16 mouse cellular contexts compared by ENCODE assay signal in the genomic region with DNA sequence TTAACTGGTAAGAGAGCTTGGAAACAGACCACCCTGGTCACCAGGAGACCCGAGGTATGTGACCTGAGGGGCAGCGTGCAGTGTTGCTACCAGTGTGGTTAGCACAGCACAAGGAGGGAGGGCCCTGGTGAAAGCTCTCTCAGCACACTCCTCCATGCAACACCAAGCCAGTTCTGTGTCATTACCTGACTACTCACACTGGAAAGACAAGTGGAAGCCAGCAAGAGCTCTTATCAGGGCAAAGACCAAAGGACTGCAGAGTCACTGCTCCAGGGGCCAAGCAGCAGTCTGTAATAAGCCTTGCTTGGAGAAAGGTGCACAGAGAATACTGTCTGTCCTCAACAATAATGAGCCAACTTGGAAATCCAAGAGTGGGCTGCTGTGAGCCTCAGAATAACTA. TPM values are rescaled to one million over a fixed set of nuclear protein-coding genes. Genes with fewer than 3 reads are reported as not detected.
DNase-seq lines count a peak whose midpoint lies in the region; ATAC-seq and TF ChIP-seq lines count a peak whose summit lies in the region.
"Had no signal": no experiment of that assay in that cellular context is flagged by ENCODE, and none has a peak within 500 bp of the region (broad histone marks: within the 10 kb centered on the region; RNA-seq: fewer than 3 reads in every experiment).

No protein-coding gene starts in this region.

- peaks cover 11% of the 10 kb centered on the region; the same call in 1 of the 2 replicates for H3K4me1 ChIP-seq in embryonic facial prominence, embryonic 12.5 days
- peaks cover 31% of the 10 kb centered on the region for H3K4me1 ChIP-seq in embryonic facial prominence, embryonic 10.5 days
- H3K4me1 ChIP-seq in liver, embryonic 13.5 days (replicated peaks), result peaks cover 21% of the 10 kb centered on the region
- peaks cover 12% of the 10 kb centered on the region; the same call in 1 of the 2 replicates for H3K4me1 ChIP-seq in stomach, embryonic 15.5 days
- H3K4me1 ChIP-seq: embryonic facial prominence, embryonic 15.5 days had no signal

- peak overlapping the region; percentile 54; the same call in 1 of the 2 replicates for H3K27ac ChIP-seq in embryonic facial prominence, embryonic 12.5 days
- H3K27ac ChIP-seq in embryonic facial prominence, embryonic 10.5 days (replicated peaks), result no peak overlapping the region
- peak overlapping the region; percentile 23; the same call in 1 of the 2 replicates for H3K27ac ChIP-seq in layer of hippocampus, adult 2 months
- peak overlapping the region; percentile 6; the same call in 1 of the 2 replicates for H3K27ac ChIP-seq in liver, embryonic 13.5 days
- H3K27ac ChIP-seq in stomach, embryonic 15.5 days, result peak overlapping the region; percentile 59

- DNase-seq in embryonic facial prominence, embryonic 10.5 days (ENCODE audit: low spot score), result no peak
- DNase-seq in layer of hippocampus, adult 2 months (ENCODE audit: low spot score in 2 of 2), result no peak
- no peak for DNase-seq in layer of hippocampus, postnatal 10 days (ENCODE audit: low spot score in 2 of 2)
- DNase-seq in liver, embryonic 13.5 days, result no peak
- DNase-seq in adrenal gland, adult (ENCODE audit: inconsistent age in 2 of 2, low spot score in 1 of 2), result no peak
- DNase-seq: cerebellum, postnatal 36 days; kidney, postnatal 10 days; left cerebral cortex, postnatal 4 days had no signal

- no peaks in the 10 kb centered on the region for H3K27me3 ChIP-seq in embryonic facial prominence, embryonic 12.5 days
- H3K27me3 ChIP-seq in embryonic facial prominence, embryonic 10.5 days (replicated peaks; ENCODE audit: low read depth, poor library complexity, severe bottlenecking), result no peaks in the 10 kb centered on the region
- H3K27me3 ChIP-seq in liver, embryonic 13.5 days, result no peaks in the 10 kb centered on the region
- H3K27me3 ChIP-seq in stomach, embryonic 15.5 days (replicated peaks), result no peaks in the 10 kb centered on the region
- H3K27me3 ChIP-seq: CH12.LX; embryonic facial prominence, embryonic 15.5 days had no signal

- no peak for ATAC-seq in embryonic facial prominence, embryonic 12.5 days (ENCODE audit: insufficient number of reproducible peaks, insufficient read depth, low FRiP score, low TSS enrichment)
- ATAC-seq in liver, embryonic 13.5 days (ENCODE audit: low read depth), result 0 out of 2 replicates have a peak, but pooled peaks have one; percentile 40
- no peak for ATAC-seq in stomach, embryonic 15.5 days (ENCODE audit: insufficient read depth, low FRiP score, low read depth)
- no peak for ATAC-seq in erythroid progenitor cell, adult 5-6 weeks (replicated peaks; ENCODE audit: low FRiP score, poor library complexity, severe bottlenecking)
- ATAC-seq: activated CD4-positive, CD25-positive, alpha-beta regulatory T cell, adult 4 months; forebrain, embryonic 16.5 days; midbrain, embryonic 16.5 days had no signal

- no peak for TF ChIP-seq CTCF in layer of hippocampus, adult 2 months (conservative IDR thresholded peaks at IDR 0.05)

- no peak overlapping the region for H3K9ac ChIP-seq in embryonic facial prominence, embryonic 12.5 days
- 0 out of 2 replicates have a peak overlapping the region, but pooled peaks have one; percentile 4 for H3K9ac ChIP-seq in liver, embryonic 13.5 days
- H3K9ac ChIP-seq in stomach, embryonic 15.5 days, result no peak overlapping the region
- H3K9ac ChIP-seq: embryonic facial prominence, embryonic 15.5 days had no signal

- no peak overlapping the region for H3K4me3 ChIP-seq in embryonic facial prominence, embryonic 12.5 days
- no peak overlapping the region for H3K4me3 ChIP-seq in embryonic facial prominence, embryonic 10.5 days
- H3K4me3 ChIP-seq in layer of hippocampus, adult 2 months, result no peak overlapping the region
- no peak overlapping the region for H3K4me3 ChIP-seq in liver, embryonic 13.5 days (replicated peaks)
- no peak overlapping the region for H3K4me3 ChIP-seq in stomach, embryonic 15.5 days (replicated peaks)
- H3K4me3 ChIP-seq: embryonic facial prominence, embryonic 15.5 days had no signal

- H3K4me2 ChIP-seq in embryonic facial prominence, embryonic 12.5 days (replicated peaks), result no peak overlapping the region
- H3K4me2 ChIP-seq in liver, embryonic 13.5 days, result no peak overlapping the region
- H3K4me2 ChIP-seq in stomach, embryonic 15.5 days, result no peak overlapping the region
- H3K4me2 ChIP-seq: embryonic facial prominence, embryonic 15.5 days had no signal

- H3K9me3 ChIP-seq in embryonic facial prominence, embryonic 12.5 days, result no peaks in the 10 kb centered on the region
- H3K9me3 ChIP-seq in embryonic facial prominence, embryonic 10.5 days, result no peaks in the 10 kb centered on the region
- H3K9me3 ChIP-seq in liver, embryonic 13.5 days (replicated peaks), result no peaks in the 10 kb centered on the region
- no peaks in the 10 kb centered on the region for H3K9me3 ChIP-seq in stomach, embryonic 15.5 days
- H3K9me3 ChIP-seq: embryonic facial prominence, embryonic 15.5 days had no signal

- peaks cover 89% of the 10 kb centered on the region for H3K36me3 ChIP-seq in embryonic facial prominence, embryonic 12.5 days
- H3K36me3 ChIP-seq in embryonic facial prominence, embryonic 10.5 days (replicated peaks), result peaks cover 99% of the 10 kb centered on the region
- peaks cover 96% of the 10 kb centered on the region for H3K36me3 ChIP-seq in liver, embryonic 13.5 days
- H3K36me3 ChIP-seq in stomach, embryonic 15.5 days, result peaks cover 56% of the 10 kb centered on the region

- WGBS in embryonic facial prominence, embryonic 12.5 days, result 50% methylated on average over 2 of the region's 2 CpGs
- WGBS in embryonic facial prominence, embryonic 10.5 days, result 74% methylated on average over 2 of the region's 2 CpGs
- 83% methylated on average over 2 of the region's 2 CpGs for WGBS in liver, embryonic 13.5 days (ENCODE audit: insufficient replicate concordance)
- WGBS in stomach, embryonic 15.5 days, result 54% methylated on average over 2 of the region's 2 CpGs

RNA-seq across cellular contexts. Expression of gene Snx22, which starts 23.1 kb away (rescaled TPM):
- 6.2 and 7.7 TPM in 2 replicates for polyA plus RNA-seq in embryonic facial prominence, embryonic 12.5 days (2016; fragmentation: Nextera tagmentation; extraction: Ambion mirVana)
- polyA plus RNA-seq in embryonic facial prominence, embryonic 10.5 days (2016; fragmentation: Nextera tagmentation; extraction: Ambion mirVana), result 3.6 and 3.7 TPM in 2 replicates
- total RNA-seq in layer of hippocampus, adult 2 months (2021), result 1 to 10 TPM; 4.6 to 6.9 TPM
- 1 to 10 TPM; 7.7 to 7.9 TPM for total RNA-seq in layer of hippocampus, postnatal 10 days (2021)
- 29.2 and 31.4 TPM in 2 replicates for polyA plus RNA-seq in liver, embryonic 13.5 days (2015; fragmentation: Nextera tagmentation; extraction: Ambion mirVana)
- polyA plus RNA-seq in stomach, embryonic 15.5 days (2015; fragmentation: Nextera tagmentation; extraction: Ambion mirVana), result 2.2 and 4.6 TPM in 2 replicates
- total RNA-seq in erythroid progenitor cell, adult 5-6 weeks (2015; ENCODE audit: low replicate concordance), result 179 and 188 TPM in 2 replicates
- total RNA-seq in erythroid progenitor cell, adult 5-6 weeks (2017; ENCODE audit: low replicate concordance), result 123 and 145 TPM in 2 replicates

RNA-seq across cellular contexts. Expression of gene Ppib, which starts 32.6 kb away (rescaled TPM):
- 523 and 525 TPM in 2 replicates for polyA plus RNA-seq in embryonic facial prominence, embryonic 12.5 days (2016; fragmentation: Nextera tagmentation; extraction: Ambion mirVana)
- 471 and 486 TPM in 2 replicates for polyA plus RNA-seq in embryonic facial prominence, embryonic 10.5 days (2016; fragmentation: Nextera tagmentation; extraction: Ambion mirVana)
- 100 to 1,000 TPM; 195 to 201 TPM for total RNA-seq in layer of hippocampus, adult 2 months (2021)
- total RNA-seq in layer of hippocampus, postnatal 10 days (2021), result 100 to 1,000 TPM; 268 to 273 TPM
- polyA plus RNA-seq in liver, embryonic 13.5 days (2015; fragmentation: Nextera tagmentation; extraction: Ambion mirVana), result 380 and 383 TPM in 2 replicates
- 836 and 887 TPM in 2 replicates for polyA plus RNA-seq in stomach, embryonic 15.5 days (2015; fragmentation: Nextera tagmentation; extraction: Ambion mirVana)
- total RNA-seq in erythroid progenitor cell, adult 5-6 weeks (2015; ENCODE audit: low replicate concordance), result 181 and 260 TPM in 2 replicates
- 219 and 274 TPM in 2 replicates for total RNA-seq in erythroid progenitor cell, adult 5-6 weeks (2017; ENCODE audit: low replicate concordance)

RNA-seq across cellular contexts. Expression of gene Snx1, which starts 33.7 kb away (rescaled TPM):
- polyA plus RNA-seq in embryonic facial prominence, embryonic 12.5 days (2016; fragmentation: Nextera tagmentation; extraction: Ambion mirVana), result 129 and 131 TPM in 2 replicates
- polyA plus RNA-seq in embryonic facial prominence, embryonic 10.5 days (2016; fragmentation: Nextera tagmentation; extraction: Ambion mirVana), result 124 and 129 TPM in 2 replicates
- total RNA-seq in layer of hippocampus, adult 2 months (2021), result 10 to 100 TPM; 85.5 to 86.1 TPM
- 10 to 100 TPM; 55.2 to 56.4 TPM for total RNA-seq in layer of hippocampus, postnatal 10 days (2021)
- polyA plus RNA-seq in liver, embryonic 13.5 days (2015; fragmentation: Nextera tagmentation; extraction: Ambion mirVana), result 79.7 and 94.6 TPM in 2 replicates
- 124 and 129 TPM in 2 replicates for polyA plus RNA-seq in stomach, embryonic 15.5 days (2015; fragmentation: Nextera tagmentation; extraction: Ambion mirVana)
- 67.1 and 84.0 TPM in 2 replicates for total RNA-seq in erythroid progenitor cell, adult 5-6 weeks (2015; ENCODE audit: low replicate concordance)
- 81.5 and 97.5 TPM in 2 replicates for total RNA-seq in erythroid progenitor cell, adult 5-6 weeks (2017; ENCODE audit: low replicate concordance)

RNA-seq across cellular contexts. Expression of gene Ciao2a, which starts 33.7 kb away (rescaled TPM):
- polyA plus RNA-seq in embryonic facial prominence, embryonic 12.5 days (2016; fragmentation: Nextera tagmentation; extraction: Ambion mirVana), result 166 and 174 TPM in 2 replicates
- polyA plus RNA-seq in embryonic facial prominence, embryonic 10.5 days (2016; fragmentation: Nextera tagmentation; extraction: Ambion mirVana), result 159 and 162 TPM in 2 replicates
- 10 to 100 TPM; 25.9 to 26.3 TPM for total RNA-seq in layer of hippocampus, adult 2 months (2021)
- 10 to 100 TPM; 27.2 to 28.9 TPM for total RNA-seq in layer of hippocampus, postnatal 10 days (2021)
- polyA plus RNA-seq in liver, embryonic 13.5 days (2015; fragmentation: Nextera tagmentation; extraction: Ambion mirVana), result 196 and 222 TPM in 2 replicates
- polyA plus RNA-seq in stomach, embryonic 15.5 days (2015; fragmentation: Nextera tagmentation; extraction: Ambion mirVana), result 170 and 180 TPM in 2 replicates
- total RNA-seq in erythroid progenitor cell, adult 5-6 weeks (2015; ENCODE audit: low replicate concordance), result 84.3 and 120 TPM in 2 replicates
- 36.8 and 53.8 TPM in 2 replicates for total RNA-seq in erythroid progenitor cell, adult 5-6 weeks (2017; ENCODE audit: low replicate concordance)
